Mouse (Mus musculus) heart, adult 2 months (tissue): ENCODE measurements around the gene Hist1h2af. TPM values are rescaled to one million over a fixed set of nuclear protein-coding genes. Genes with fewer than 3 reads are reported as not detected.
A peak's percentile ranks its signal among the peaks of the same experiment; 100 is the strongest.

Experiments used
- DNase-seq, 2 experiments: peaks; one replicate each; pipeline ENCODE4 v3.0.0; 2021
- H3K27ac ChIP-seq: fragments of 200-600 bp; 2 replicates; pipeline ENCODE4 v1.8.1; 2022
- H3K27me3 ChIP-seq: fragments of 200-500 bp; 2 replicates; pipeline ENCODE4 v1.6.1; 2012; ENCODE audit warnings: mild to moderate bottlenecking, low read length, inconsistent platforms, mixed read lengths; ENCODE audit not compliant: control insufficient read depth, insufficient read depth
- H3K36me3 ChIP-seq: fragments of 200-500 bp; 2 replicates; pipeline ENCODE4 v1.6.1; 2012; ENCODE audit warnings: low read length, inconsistent platforms; ENCODE audit not compliant: control insufficient read depth, insufficient read depth
- H3K4me1 ChIP-seq: fragments of 200-500 bp; 2 replicates; pipeline ENCODE4 v1.6.1; 2011; ENCODE audit warnings: low read length; ENCODE audit not compliant: control insufficient read depth, insufficient read depth
- H3K4me3 ChIP-seq: fragments of 200-600 bp; 2 replicates; pipeline ENCODE4 v1.8.1; 2022
- H3K79me2 ChIP-seq: fragments of 200-500 bp; replicated peaks from 2 replicates; pipeline ENCODE4 v1.6.1; 2012; ENCODE audit warnings: mild to moderate bottlenecking, inconsistent platforms, low read length, moderate library complexity, mixed read lengths; ENCODE audit not compliant: control insufficient read depth, insufficient read depth
- H3K9ac ChIP-seq: fragments of 200-500 bp; 2 replicates; pipeline ENCODE4 v1.6.1; 2012; ENCODE audit warnings: low read depth, mild to moderate bottlenecking, control low read depth, inconsistent platforms, low read length, mixed read lengths
- CTCF ChIP-seq: fragments of 200-600 bp; IDR thresholded peaks from 2 replicates; pipeline ENCODE4 v1.8.1; 2022; ENCODE audit warnings: antibody characterized with exemption, mild to moderate bottlenecking, moderate library complexity
- EP300 ChIP-seq: fragments of 200-500 bp; IDR thresholded peaks from 2 replicates; pipeline ENCODE4 v1.6.1; 2011; ENCODE audit warnings: low read depth, low read length, control low read depth; ENCODE audit not compliant: insufficient read depth
- POLR2A ChIP-seq: fragments of 200-500 bp; IDR thresholded peaks from 2 replicates; pipeline ENCODE4 v1.6.1; 2011; ENCODE audit warnings: mild to moderate bottlenecking, low read depth, low read length, control low read depth; ENCODE audit not compliant: insufficient read depth
- WGBS: fragments of 180-500 bp; shearing (Covaris S2); methylation state at CpG from one replicate; pipeline ENCODE4 v1.1.7; 2018; 5-methylcytosine and 5-hydroxymethylcytosine counted together
- intact Hi-C: fragments of 180-260 bp; cut with DNase I; formaldehyde crosslinking; loops from one replicate; pipeline ENCODE4 v1.15.1; 2025
- polyA plus RNA-seq: library from polyadenylated mRNA; depleted of rRNA; stranded (reverse); fragments of >200 nt; gene quantifications from 2 replicates; pipeline ENCODE4 v1.2.3, GENCODE M21; 2012
- total RNA-seq, 2 experiments: library from RNA; stranded (reverse); gene quantifications; 2 replicates each; pipeline ENCODE4 v1.2.3; 2021

Hist1h2af gene
- total and polyA plus RNA-seq, 3 experiments = 2.0 to 9.8 (median 4.4) TPM

GRCm38 (mm10) chr13:23530181-23530900, 3.4 kb upstream of the Hist1h2af start:
- H3K4me1 ChIP-seq = peaks cover 4% of the 10 kb centered on the region
- WGBS = under 1% methylated on average over 20 of the region's 20 CpGs
- no peaks in the 10 kb centered on the region for H3K79me2 ChIP-seq
- peak overlapping the region; percentile 86 for H3K4me3 ChIP-seq
- intact Hi-C loops = loop anchor here (1.0 to 5.0 kb wide), 5 partner anchors 11 to 212 kb away; partner anchors contain the start of genes Hist1h1e, Hist1h2be and Hist1h3f
- H3K27me3 ChIP-seq = no peaks in the 10 kb centered on the region
- H3K27ac ChIP-seq = peak overlapping the region; percentile 97
- TF ChIP-seq POLR2A (no peak), EP300 (0 out of 2 replicates have a peak, but pooled peaks have one; percentile 57)
- DNase-seq = peak; percentile 69 to 74
- H3K36me3 ChIP-seq = peaks cover 14% of the 10 kb centered on the region
- H3K9ac ChIP-seq = peak overlapping the region; percentile 75

GRCm38 (mm10) chr13:23530901-23531875, 2.5 kb upstream of the Hist1h2af start, which contains the start of gene Hist1h4h:
TSS of gene Hist1h4h (plus strand) at chr13:23531050.
- Histone ChIP-seq H3K79me2 (no peaks in the 10 kb centered on the region), H3K27ac (peak within 1 kb of the TSS; percentile 97), H3K4me3 (peak within 1 kb of the TSS; percentile 86), H3K4me1 (peaks cover 4% of the 10 kb centered on the region), H3K27me3 (no peaks in the 10 kb centered on the region), H3K9ac (peak within 1 kb of the TSS; percentile 76), H3K36me3 (peaks cover 14% of the 10 kb centered on the region)
- peak; percentile 99 for TF ChIP-seq POLR2A
- TF ChIP-seq EP300 = peak; percentile 91
- TF ChIP-seq CTCF = no peak
- intact Hi-C loops = loop anchor here (1.0 to 5.0 kb wide), 5 partner anchors 12 to 211 kb away; partner anchors contain the start of genes Hist1h1e, Hist1h2be and Hist1h3f
- peak; percentile 92 to 95 for DNase-seq
- WGBS = under 1% methylated on average over 62 of the region's 70 CpGs

GRCm38 (mm10) chr13:23532262-23533075, 1.2 kb upstream of the Hist1h2af start:
- Histone ChIP-seq H3K27ac (peak overlapping the region; percentile 97; the same call in 1 of the 2 replicates), H3K4me1 (peaks cover 4% of the 10 kb centered on the region), H3K27me3 (no peaks in the 10 kb centered on the region), H3K36me3 (peaks cover 14% of the 10 kb centered on the region), H3K9ac (no peak overlapping the region), H3K4me3 (peak overlapping the region; percentile 86), H3K79me2 (no peaks in the 10 kb centered on the region)
- WGBS = 22% methylated on average over 9 of the region's 9 CpGs
- TF ChIP-seq POLR2A (no peak), EP300 (no peak), CTCF (no peak)
- intact Hi-C loops = loop anchor here (5.0 kb wide), 2 partner anchors 90 to 210 kb away; partner anchors contain the start of genes Hist1h1e and Hist1h2be
- no peak for DNase-seq

- intact Hi-C loops = loop anchor here (5.0 kb wide), 2 partner anchors 88 to 208 kb away; partner anchors contain the start of genes Hist1h1e and Hist1h2be
- 6% methylated on average over 15 of the region's 15 CpGs for WGBS
These were observed 844 bp downstream of the Hist1h2af start for GRCm38 (mm10) chr13:23534368-23535131.

More at GRCm38 (mm10) chr13:23534368-23535131, 844 bp downstream of the Hist1h2af start:
- no peak; the same call in 1 of the 2 replicates for TF ChIP-seq POLR2A
- no peak for TF ChIP-seq CTCF
- TF ChIP-seq EP300 = no peak
- Histone ChIP-seq H3K4me3 (peak overlapping the region; percentile 51), H3K79me2 (no peaks in the 10 kb centered on the region), H3K36me3 (peaks cover 14% of the 10 kb centered on the region), H3K27ac (no peak overlapping the region; the same call in 1 of the 2 replicates), H3K4me1 (peaks cover 4% of the 10 kb centered on the region), H3K9ac (no peak overlapping the region), H3K27me3 (no peaks in the 10 kb centered on the region)
- no peak for DNase-seq
